Mouse (Mus musculus) c-Kit-positive CD71-positive TER-119-positive erythroid progenitor cells, embryonic 14.5 days (primary cell): Measurements from ENCODE around the gene Atp6v1f.

Experiments
- DNase-seq: peaks from one replicate; pipeline ENCODE4 v3.0.0-alpha.2; 2013; ENCODE audit warnings: low spot score

Atp6v1f gene

GRCm38 (mm10) chr6:29461502-29461901, 6.0 kb upstream of the Atp6v1f start:
- DNase-seq, result no peak

DNA sequence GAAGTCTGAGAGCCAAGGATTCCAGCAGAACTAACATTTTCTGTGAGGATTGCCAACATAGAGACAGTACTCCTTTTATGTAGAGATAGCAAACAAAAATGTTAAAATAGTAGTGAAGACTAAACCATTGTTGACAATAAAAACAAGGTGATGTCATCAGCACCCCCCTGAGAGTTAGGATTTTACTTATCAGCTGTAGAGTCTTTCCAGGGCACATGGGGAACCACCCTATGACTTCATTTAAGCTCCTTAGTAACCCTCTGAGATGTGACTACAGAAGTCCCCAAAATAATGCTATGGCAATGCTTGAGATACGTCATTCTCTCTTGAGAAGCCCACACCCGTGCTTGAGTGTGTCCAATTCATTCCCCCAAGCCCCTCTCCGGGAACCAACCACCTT, 4.1 kb upstream of the Atp6v1f start:
- no peak for DNase-seq

GRCm38 (mm10) chr6:29468851-29469250, 1.3 kb downstream of the Atp6v1f start:
- DNase-seq, result no peak

GRCm38 (mm10) chr6:29471137-29471536, 3.6 kb downstream of the Atp6v1f start, which contains the start of gene Atp6v1fnb:
Gene Atp6v1fnb (plus strand): TSS chr6:29471437.
- no peak for DNase-seq

DNA sequence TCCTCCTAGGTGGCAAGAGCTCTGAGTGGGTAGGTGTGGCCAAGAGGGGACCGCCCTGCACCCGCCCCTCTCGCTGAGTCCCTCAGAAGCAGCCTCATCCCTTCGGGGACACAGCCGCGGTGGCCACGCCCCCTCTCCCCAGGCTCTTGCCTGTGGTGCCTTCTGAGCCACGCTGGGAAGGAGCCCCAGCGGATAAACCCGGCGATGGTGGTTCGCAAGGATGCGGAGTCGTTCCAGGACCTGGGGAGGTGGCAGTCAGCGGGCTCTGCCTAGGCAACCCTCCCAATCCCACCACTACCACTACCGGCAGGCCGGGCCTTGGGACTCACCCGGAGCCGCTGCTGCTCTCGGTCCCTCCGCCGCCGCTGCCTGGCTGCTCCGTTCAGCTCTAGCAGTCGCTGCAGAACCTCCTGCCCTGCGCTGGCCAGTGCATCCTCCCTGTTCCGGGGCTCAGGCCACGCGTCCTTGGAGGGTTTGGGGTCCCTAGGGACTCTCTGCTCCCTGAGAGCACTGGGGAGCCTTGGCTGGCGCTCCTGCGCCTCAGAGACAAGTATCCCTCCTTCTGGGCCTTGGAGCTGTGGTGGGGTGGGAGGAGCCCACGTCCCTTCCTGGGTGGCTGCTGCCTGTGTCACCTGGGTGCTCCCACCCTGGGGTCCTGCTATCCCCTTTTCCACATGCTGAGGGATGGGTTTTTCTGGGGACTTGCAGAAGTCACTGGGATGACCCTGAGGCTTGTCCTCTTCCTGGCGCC, 6.6 kb downstream of the Atp6v1f start:
- peak; percentile 83 for DNase-seq

GRCm38 (mm10) chr6:29474736-29475135, 7.2 kb downstream of the Atp6v1f start:
- no peak for DNase-seq

GRCm38 (mm10) chr6:29482691-29483090, 15.2 kb downstream of the Atp6v1f start:
- no peak for DNase-seq

DNA sequence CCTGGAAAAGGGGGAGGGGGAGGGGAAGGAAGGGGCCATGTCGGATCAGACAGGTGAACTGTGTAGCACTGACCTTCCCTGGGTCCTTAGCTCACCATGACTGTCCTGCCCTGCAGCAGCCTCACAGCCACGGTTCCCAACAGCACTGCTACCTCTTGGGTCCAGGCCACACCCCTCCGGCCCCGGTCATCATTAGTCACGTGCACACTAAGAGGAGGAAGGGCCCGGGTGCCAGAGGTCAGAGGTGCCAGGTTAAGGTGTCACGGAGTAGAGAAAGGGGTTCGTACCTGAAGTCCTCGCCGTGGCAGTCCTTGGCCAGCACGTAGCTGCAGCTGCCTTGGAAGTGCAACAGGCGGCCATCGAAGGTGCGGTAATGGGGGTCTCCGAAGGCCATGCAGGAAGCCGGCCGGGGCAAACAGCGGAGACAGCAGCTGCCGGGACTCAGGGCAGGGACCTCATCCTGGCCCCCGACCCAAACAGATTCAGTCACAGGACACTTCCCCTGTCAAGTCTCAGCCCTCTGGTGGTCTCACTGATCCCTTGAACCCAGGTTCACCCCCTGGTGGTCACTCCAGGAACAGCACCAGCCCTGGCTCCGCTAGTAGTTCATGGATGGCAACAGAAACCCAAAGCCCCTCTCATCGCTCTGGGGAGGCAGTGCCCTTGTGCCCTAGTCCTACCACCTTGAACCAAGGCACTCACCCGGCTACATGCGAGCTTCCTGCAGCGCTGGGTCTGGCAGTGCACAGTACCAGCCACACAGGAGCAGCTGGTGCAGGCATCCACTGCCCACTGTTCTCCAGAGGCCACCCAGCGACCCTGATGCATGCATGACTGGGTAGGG, 17.4 kb downstream of the Atp6v1f start:
- DNase-seq, result peak; percentile 41

- DNase-seq, result no peak
Observed at GRCm38 (mm10) chr6:29485951-29486350, 18.4 kb downstream of the Atp6v1f start.

DNA sequence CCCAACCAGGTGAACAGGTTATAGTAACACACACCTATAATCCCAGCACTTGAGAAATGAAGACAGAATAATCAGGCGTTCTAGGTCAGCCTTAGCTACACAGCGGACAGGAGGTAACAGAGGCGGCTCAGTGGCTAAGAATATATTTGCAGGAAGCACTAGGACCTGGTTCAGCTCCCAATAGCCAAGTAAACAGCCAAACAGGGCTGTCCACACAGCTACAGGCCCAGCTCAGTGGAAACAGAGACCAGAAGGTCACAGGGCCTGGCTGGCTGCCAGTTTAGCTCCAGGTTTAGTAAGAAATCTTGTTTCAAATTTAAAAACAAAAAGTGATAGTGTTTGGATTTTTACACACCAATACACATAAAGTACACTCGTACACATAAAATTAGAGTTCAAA, 26.6 kb downstream of the Atp6v1f start:
- DNase-seq, result no peak

- no peak for DNase-seq
Observed at GRCm38 (mm10) chr6:29496270-29496669, 28.8 kb downstream of the Atp6v1f start.

GRCm38 (mm10) chr6:29497791-29498190, 30.3 kb downstream of the Atp6v1f start:
- DNase-seq, result no peak

DNA sequence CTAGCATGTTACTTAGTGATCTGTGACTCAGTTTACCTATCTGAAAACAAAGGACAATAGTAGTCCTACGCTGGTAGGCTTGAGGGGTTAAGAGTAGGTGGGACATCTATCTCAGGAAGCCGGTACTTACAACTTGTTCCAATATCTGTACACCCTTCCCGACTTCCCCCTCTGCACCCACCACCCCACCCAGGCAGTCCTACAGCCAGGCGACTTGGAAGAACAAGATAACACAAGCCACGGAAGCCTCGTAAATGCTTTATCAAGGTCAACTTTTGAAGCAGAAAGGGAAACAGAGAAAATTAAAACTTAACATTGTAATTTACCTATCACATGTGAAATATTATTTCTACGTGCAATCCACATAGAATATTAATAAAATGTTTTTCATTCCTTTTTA, 32.7 kb downstream of the Atp6v1f start:
- DNase-seq, result no peak

DNA sequence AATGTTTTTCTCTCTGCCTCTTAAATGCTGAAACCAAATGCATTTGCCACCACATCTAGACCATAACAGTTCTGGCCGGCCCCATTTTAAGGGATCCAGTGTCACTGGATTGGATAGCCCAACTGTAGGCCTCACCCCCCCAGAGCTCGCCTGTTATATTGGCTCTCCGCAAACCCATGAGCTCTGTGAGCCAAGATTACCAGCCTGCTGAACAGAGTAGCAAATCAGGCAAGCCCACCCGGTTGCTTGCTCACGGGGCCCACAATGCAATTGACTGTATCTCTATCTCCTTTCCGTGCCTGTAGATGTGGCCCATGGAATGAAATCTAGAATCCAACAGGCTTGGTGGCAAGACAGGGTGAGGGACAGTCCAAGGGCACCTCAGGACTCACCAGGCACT, 33.3 kb downstream of the Atp6v1f start:
- DNase-seq, result no peak

DNA sequence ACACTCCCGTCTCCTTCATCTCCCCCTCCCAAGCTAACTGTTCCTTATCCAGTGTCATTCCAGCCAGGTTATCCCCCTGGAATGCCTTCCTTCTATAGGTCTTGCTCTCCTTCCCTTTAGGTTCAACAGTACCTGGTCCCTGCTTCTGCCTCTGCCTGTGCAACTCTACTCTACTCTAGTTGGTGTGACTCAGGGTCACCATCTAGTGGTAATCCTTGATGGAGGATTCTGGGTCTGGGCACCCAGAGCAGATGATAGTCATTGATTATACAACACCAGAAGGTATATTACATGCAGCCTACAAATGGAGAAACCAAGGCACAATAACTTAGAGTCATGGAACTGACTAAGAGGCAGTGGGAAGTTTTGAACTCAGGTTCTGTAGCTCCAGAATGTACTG, 34.1 kb downstream of the Atp6v1f start:
- DNase-seq, result no peak

GRCm38 (mm10) chr6:29505493-29505892, 38.0 kb downstream of the Atp6v1f start:
- DNase-seq, result no peak

DNA sequence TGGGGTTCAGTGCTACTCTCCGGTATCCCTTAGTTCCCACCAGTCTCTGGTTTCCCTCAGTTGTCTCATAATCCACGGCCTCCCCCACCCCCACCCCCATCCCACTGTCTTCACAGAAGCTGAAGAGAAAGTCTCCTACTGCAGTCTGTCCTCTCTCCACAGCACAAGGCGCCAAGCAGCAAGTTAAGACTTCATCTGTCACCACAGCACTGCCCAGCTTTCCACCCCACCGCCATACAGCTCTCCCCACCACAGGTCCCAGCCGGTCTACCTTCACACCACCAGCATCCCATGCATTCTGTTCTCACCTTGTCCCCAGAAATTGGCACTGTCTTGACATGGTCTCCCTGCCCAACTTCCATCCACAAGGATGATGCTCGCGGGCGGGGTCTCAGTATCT, 39.3 kb downstream of the Atp6v1f start:
- DNase-seq, result no peak

- no peak for DNase-seq
Observed at GRCm38 (mm10) chr6:29507447-29508309, 40.2 kb downstream of the Atp6v1f start, which contains the start of gene Kcp. Gene Kcp (minus strand): TSS chr6:29507952.

DNA sequence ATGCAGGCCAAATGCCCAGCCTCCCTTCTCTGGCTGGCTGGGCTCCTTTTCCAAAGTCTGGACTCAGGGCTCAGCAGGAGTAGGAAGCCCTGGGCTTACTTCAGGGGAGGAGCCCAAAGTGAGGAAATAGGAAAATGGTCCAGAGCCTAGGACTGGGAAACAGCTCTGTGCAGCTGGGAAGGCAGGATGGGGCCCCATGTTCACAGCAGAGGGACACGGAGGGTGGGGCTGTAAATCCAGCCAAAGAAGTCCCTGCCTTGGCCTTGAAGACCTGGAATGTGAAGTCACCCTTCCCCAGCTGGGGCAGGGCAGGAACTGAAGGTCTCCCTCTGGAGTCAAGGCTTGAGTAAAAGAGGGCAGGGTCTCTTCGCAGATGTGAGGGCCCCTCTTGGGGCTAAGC, 41.6 kb downstream of the Atp6v1f start:
- no peak for DNase-seq

DNA sequence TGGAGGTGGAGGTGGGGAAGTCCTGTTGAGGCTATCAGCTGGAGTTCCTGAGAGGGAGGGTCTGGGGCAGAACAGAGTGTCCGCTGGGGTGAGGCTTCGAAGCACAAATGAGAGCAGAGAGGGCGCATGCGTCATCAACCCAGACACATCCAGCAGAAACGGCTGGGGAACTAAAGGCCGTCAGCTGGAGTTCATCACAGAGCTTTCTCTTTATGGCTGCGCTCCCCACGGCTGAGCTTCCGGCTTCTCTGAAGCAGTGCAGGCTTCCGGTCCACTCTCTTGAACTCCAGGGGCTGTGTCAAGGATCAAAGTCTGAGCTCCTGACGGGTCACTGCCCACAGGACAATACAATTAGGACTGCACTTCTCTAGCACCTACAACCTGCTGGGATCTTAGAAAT, 45.8 kb downstream of the Atp6v1f start:
- DNase-seq, result no peak

GRCm38 (mm10) chr6:29517139-29517538, 49.6 kb downstream of the Atp6v1f start:
- peak; percentile 43 for DNase-seq
